8 mouse cellular contexts compared by ENCODE assay signal in the genomic region with DNA sequence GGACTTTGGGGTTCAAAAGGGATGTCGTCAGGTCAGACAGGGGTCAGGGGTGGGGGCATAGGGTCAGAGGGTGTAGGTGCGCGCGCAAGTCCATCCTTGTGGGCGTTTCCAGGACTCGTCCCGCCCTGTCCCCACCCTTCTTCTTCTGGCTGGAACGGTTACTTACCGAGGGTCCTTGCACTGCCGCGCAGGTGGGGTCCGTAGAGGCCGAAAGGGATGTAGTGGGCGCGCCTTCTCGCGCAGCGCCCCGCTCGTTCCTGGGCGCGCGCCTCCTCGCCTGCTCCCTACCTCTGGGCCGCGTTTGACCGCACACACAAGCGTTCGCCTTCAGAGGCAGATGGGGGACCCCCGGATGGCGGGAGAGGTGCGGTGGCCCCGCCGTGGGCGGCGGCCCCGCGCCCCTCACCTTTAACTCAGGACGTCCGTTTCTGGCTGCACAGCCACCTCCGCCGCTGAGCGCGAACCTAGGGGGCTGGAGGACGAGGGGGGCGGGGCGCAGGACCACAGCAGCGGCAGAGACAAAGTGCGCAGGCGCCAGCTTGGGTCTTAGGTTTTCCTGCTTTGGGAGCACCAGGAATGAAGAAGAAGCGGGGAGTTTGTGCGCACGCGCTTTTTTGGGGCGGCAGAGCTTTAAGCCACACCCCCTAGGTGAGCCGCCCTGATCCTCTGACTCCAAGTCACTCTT. TPM values are rescaled to one million over a fixed set of nuclear protein-coding genes. Genes with fewer than 3 reads are reported as not detected.
DNase-seq lines count a peak whose midpoint lies in the region; ATAC-seq lines count a peak whose summit lies in the region.

A gene (minus strand): TSS at position 474 of the 685 bp plus-strand sequence.

- peak; percentile 86 for ATAC-seq in forebrain, embryonic 16.5 days
- peak; percentile 90 for ATAC-seq in hindbrain, embryonic 15.5 days (ENCODE audit: low FRiP score, low read depth)

- H3K9ac ChIP-seq in forebrain, embryonic 16.5 days (replicated peaks; ENCODE audit: low read depth, low read length) = peak within 1 kb of the TSS; percentile 79
- peak within 1 kb of the TSS; percentile 81 for H3K9ac ChIP-seq in hindbrain, embryonic 15.5 days

- 17% methylated on average over 24 of the region's 56 CpGs for WGBS in forebrain, embryonic 16.5 days
- WGBS in hindbrain, embryonic 15.5 days = 10% methylated on average over 36 of the region's 56 CpGs
- 31% methylated on average over 40 of the region's 56 CpGs for WGBS in macrophage (ENCODE audit: missing documents)

- H3K4me1 ChIP-seq in forebrain, embryonic 16.5 days (replicated peaks; ENCODE audit: control insufficient read depth, insufficient read depth, low read length) = 0 out of 2 replicates have a peak, but pooled peaks cover 4% of the 10 kb centered on the region
- H3K4me1 ChIP-seq in hindbrain, embryonic 15.5 days (replicated peaks) = peaks cover 7% of the 10 kb centered on the region

- no peaks in the 10 kb centered on the region for H3K36me3 ChIP-seq in forebrain, embryonic 16.5 days (ENCODE audit: control insufficient read depth, insufficient read depth)
- no peaks in the 10 kb centered on the region for H3K36me3 ChIP-seq in hindbrain, embryonic 15.5 days
- no peaks in the 10 kb centered on the region for H3K36me3 ChIP-seq in macrophage (ENCODE audit: inconsistent target)

- H3K9me3 ChIP-seq in forebrain, embryonic 16.5 days (ENCODE audit: control insufficient read depth, low read length) = no peaks in the 10 kb centered on the region
- H3K9me3 ChIP-seq in hindbrain, embryonic 15.5 days = no peaks in the 10 kb centered on the region

- peak within 1 kb of the TSS; percentile 57 for H3K4me2 ChIP-seq in forebrain, embryonic 16.5 days (ENCODE audit: low read length)
- peak within 1 kb of the TSS; percentile 57 for H3K4me2 ChIP-seq in hindbrain, embryonic 15.5 days

- H3K27me3 ChIP-seq in forebrain, embryonic 16.5 days (replicated peaks; ENCODE audit: control insufficient read depth, insufficient read depth, low read length) = no peaks in the 10 kb centered on the region
- H3K27me3 ChIP-seq in hindbrain, embryonic 15.5 days = no peaks in the 10 kb centered on the region

- peak; percentile 49 for DNase-seq in gastrocnemius, postnatal 10 days
- no peak for DNase-seq in gastrocnemius, postnatal 25 days
- peak; percentile 88 for DNase-seq in cerebellum, adult 11-12 months
- peak in 1 of 2 experiments; percentile 72 for DNase-seq in left cerebral cortex, adult 8-10 months (ENCODE audit: low spot score in 2 of 2)
- peak; percentile 83 for DNase-seq in right cerebral cortex, postnatal 4 days

- H3K4me3 ChIP-seq in forebrain, embryonic 16.5 days (replicated peaks; ENCODE audit: low read length) = peak within 1 kb of the TSS; percentile 70
- peak within 1 kb of the TSS; percentile 67 for H3K4me3 ChIP-seq in hindbrain, embryonic 15.5 days
- H3K4me3 ChIP-seq in macrophage (ENCODE audit: inconsistent target) = peak within 1 kb of the TSS; percentile 8; the same call in 1 of the 2 replicates

- H3K27ac ChIP-seq in forebrain, embryonic 16.5 days (ENCODE audit: low read length) = peak within 1 kb of the TSS; percentile 50
- H3K27ac ChIP-seq in hindbrain, embryonic 15.5 days (replicated peaks) = peak within 1 kb of the TSS; percentile 79
- H3K27ac ChIP-seq in macrophage = no peak within 1 kb of the TSS

- H3K79me2 ChIP-seq in macrophage (ENCODE audit: inconsistent target) = no peaks in the 10 kb centered on the region

RNA-seq across cellular contexts. Expression of the gene that starts here (rescaled TPM):
- total RNA-seq in gastrocnemius, postnatal 10 days (2021) = 1 to 10 TPM; 1.0 to 1.5 TPM
- under 1 TPM; 0.16 to 0.56 TPM for total RNA-seq in gastrocnemius, postnatal 25 days (2021)
- 50.0 and 64.2 TPM in 2 replicates for polyA plus RNA-seq in forebrain, embryonic 16.5 days (2015; fragmentation: Nextera tagmentation; extraction: Ambion mirVana)
- 63.2 and 66.1 TPM in 2 replicates for polyA plus RNA-seq in hindbrain, embryonic 15.5 days (2015; fragmentation: Nextera tagmentation; extraction: Ambion mirVana)
- 10 to 100 TPM; 15.7 to 26.0 (median 17.6) TPM for total RNA-seq in left cerebral cortex, adult 8-10 months (2022)
- 10 to 100 TPM in 1 of 26 experiments, 1 to 10 TPM in 14, under 1 TPM in 7, not detected in 4; 0.16 to 10.8 (median 2.0) TPM for total RNA-seq in macrophage (2018; cell fraction: chromatin; rRNA removed)
- total RNA-seq in macrophage (2018; cell fraction: cytosol; rRNA removed) = 1 to 10 TPM in 9 of 26 experiments, under 1 TPM in 17; 0.19 to 3.0 (median 0.73) TPM
- total RNA-seq in macrophage (2018; cell fraction: nucleus; rRNA removed) = 1 to 10 TPM in 15 of 26 experiments, under 1 TPM in 9, not detected in 2; 0.17 to 9.1 (median 1.4) TPM
- polyA plus RNA-seq in macrophage (2018) = 0.39 to 1.6 TPM (median 1.6 TPM) in 3 replicates

Comparison
In these comparisons a context has a peak if more than half of its experiments do, and no peak if none do; other contexts are left out.
1. RNA of the gene that starts here (total RNA-seq): 15.7 to 26.0 TPM in left cerebral cortex, adult 8-10 months; 1.0 to 1.5 TPM in gastrocnemius, postnatal 10 days and 0.16 to 0.56 TPM in gastrocnemius, postnatal 25 days; every median in the first group is over 4 times any median in the second.
2. RNA of the gene that starts here (polyA plus RNA-seq): 63.2 to 66.1 TPM in hindbrain, embryonic 15.5 days and 50.0 to 64.2 TPM in forebrain, embryonic 16.5 days; 0.39 to 1.6 TPM in macrophage; every median in the first group is over 10 times any median in the second.
3. H3K4me3 ChIP-seq: peak in every context shown above with its lines; median percentile 70 in forebrain, embryonic 16.5 days; 67 in hindbrain, embryonic 15.5 days; 8 in macrophage.